Mouse (Mus musculus): Measurements from ENCODE around the gene Clns1a.

GRCm38 (mm10) chr7:97740948-97741347, 44.5 kb downstream of the Clns1a start:
- TF ChIP-seq POLR2A (IDR thresholded peaks at IDR 0.05; ENCODE audit: extremely low read depth, insufficient read depth, low read length), result no peak
- 0 out of 2 replicates have a peak, but pooled peaks have one; percentile 1 for TF ChIP-seq CTCF (IDR thresholded peaks at IDR 0.05; ENCODE audit: low read depth, low read length)

Measured in liver, adult 2 months (tissue).